Mouse (Mus musculus) heart, embryonic 10.5 days (tissue): Measurements from ENCODE around the gene Satb1. TPM values are rescaled to one million over a fixed set of nuclear protein-coding genes. Genes with fewer than 3 reads are reported as not detected.

Experiments used
- DNase-seq: peaks from one replicate; pipeline ENCODE4 v3.0.0-alpha.2; 2017; ENCODE audit warnings: low spot score
- H3K27ac ChIP-seq: fragments of 300-500 bp; sonication (generic); 2 replicates; pipeline ENCODE4 v1.5.1; 2016; ENCODE audit warnings: mild to moderate bottlenecking
- H3K27me3 ChIP-seq: fragments of 300-500 bp; sonication (generic); 2 replicates; pipeline ENCODE4 v1.6.1; 2016; ENCODE audit warnings: mild to moderate bottlenecking; ENCODE audit not compliant: poor library complexity, insufficient read depth, severe bottlenecking
- H3K36me3 ChIP-seq: fragments of 300-500 bp; sonication (generic); 2 replicates; pipeline ENCODE4 v1.6.1; 2016; ENCODE audit warnings: mild to moderate bottlenecking, moderate library complexity
- H3K4me1 ChIP-seq: fragments of 300-500 bp; sonication (generic); 2 replicates; pipeline ENCODE4 v1.6.1; 2016; ENCODE audit warnings: mild to moderate bottlenecking
- H3K4me3 ChIP-seq: fragments of 300-500 bp; sonication (generic); 2 replicates; pipeline ENCODE4 v1.5.1; 2016; ENCODE audit warnings: mild to moderate bottlenecking, moderate library complexity
- H3K9me3 ChIP-seq: fragments of 300-500 bp; sonication (generic); 2 replicates; pipeline ENCODE4 v1.6.1; 2016; ENCODE audit warnings: mild to moderate bottlenecking, moderate library complexity
- WGBS: fragments of 180-500 bp; shearing (Covaris S2); methylation state at CpG from one replicate; pipeline ENCODE4 v1.1.7; 2016; 5-methylcytosine and 5-hydroxymethylcytosine counted together
- polyA plus RNA-seq: library from polyadenylated mRNA; unstranded; fragments of >200 nt; fragmentation: Nextera tagmentation; extraction: Ambion mirVana; gene quantifications from 2 replicates; pipeline ENCODE4 v1.2.1, GENCODE M21; 2016

The Satb1 gene
- polyA plus RNA-seq, 1 experiment from 2014 or later: 9.0 TPM

GRCm38 (mm10) chr17:51836901-51837300 lies 3.8 kb upstream of the Satb1 start:
- Histone ChIP-seq H3K9me3 (no peaks in the 10 kb centered on the region), H3K4me1 (peaks cover 11% of the 10 kb centered on the region), H3K36me3 (no peaks in the 10 kb centered on the region), H3K4me3 (no peak overlapping the region), H3K27ac (no peak overlapping the region), H3K27me3 (peaks cover 42% of the 10 kb centered on the region)
- WGBS: 20% methylated on average over 1 of the region's 1 CpGs
- DNase-seq: no peak

DNA sequence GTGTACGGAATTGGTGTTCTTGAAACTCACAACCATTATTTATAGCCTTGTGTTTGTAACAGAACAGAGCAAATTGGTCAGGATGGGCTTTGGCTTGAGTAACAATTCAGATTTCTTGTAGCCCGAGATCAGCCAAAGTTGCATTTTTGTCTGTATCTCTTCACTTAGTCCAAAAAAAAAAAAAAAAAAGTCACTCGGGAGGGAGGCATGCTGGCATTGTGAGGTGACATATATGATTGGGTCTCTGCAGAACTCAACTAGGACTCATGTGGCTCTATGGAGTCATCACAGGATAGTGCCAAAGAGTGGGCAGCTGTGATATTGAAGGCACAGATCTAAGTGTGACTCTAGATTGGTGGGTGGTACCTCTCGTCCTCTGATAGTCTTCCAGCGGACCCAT lies 3.2 kb upstream of the Satb1 start:
- DNase-seq: no peak
- Histone ChIP-seq H3K36me3 (no peaks in the 10 kb centered on the region), H3K4me3 (no peak overlapping the region), H3K27ac (no peak overlapping the region), H3K4me1 (peaks cover 15% of the 10 kb centered on the region), H3K9me3 (no peaks in the 10 kb centered on the region), H3K27me3 (peaks cover 49% of the 10 kb centered on the region)
- WGBS: 82% methylated on average over 5 of the region's 5 CpGs

- H3K4me1 ChIP-seq: peaks cover 15% of the 10 kb centered on the region
- H3K27ac ChIP-seq: no peak overlapping the region
- H3K36me3 ChIP-seq: no peaks in the 10 kb centered on the region
- WGBS: 2% methylated on average over 16 of the region's 16 CpGs
- no peak for DNase-seq
- no peaks in the 10 kb centered on the region for H3K9me3 ChIP-seq
- H3K27me3 ChIP-seq: peaks cover 73% of the 10 kb centered on the region
- H3K4me3 ChIP-seq: peak overlapping the region; percentile 80
These were observed 680 bp upstream of the Satb1 start for GRCm38 (mm10) chr17:51833578-51834361.

GRCm38 (mm10) chr17:51832421-51832875 lies 642 bp downstream of the Satb1 start:
- Histone ChIP-seq H3K9me3 (no peaks in the 10 kb centered on the region), H3K36me3 (no peaks in the 10 kb centered on the region), H3K27ac (peak overlapping the region; percentile 73), H3K4me3 (peak overlapping the region; percentile 80), H3K27me3 (peaks cover 75% of the 10 kb centered on the region), H3K4me1 (peaks cover 15% of the 10 kb centered on the region)
- under 1% methylated on average over 50 of the region's 66 CpGs for WGBS
- no peak for DNase-seq

GRCm38 (mm10) chr17:51831702-51832420 lies 1.2 kb downstream of the Satb1 start:
- Histone ChIP-seq H3K36me3 (no peaks in the 10 kb centered on the region), H3K27me3 (peaks cover 75% of the 10 kb centered on the region), H3K9me3 (no peaks in the 10 kb centered on the region), H3K4me3 (peak overlapping the region; percentile 80), H3K4me1 (peaks cover 15% of the 10 kb centered on the region), H3K27ac (peak overlapping the region; percentile 73; the same call in 1 of the 2 replicates)
- DNase-seq: peak; percentile 76
- under 1% methylated on average over 57 of the region's 57 CpGs for WGBS

GRCm38 (mm10) chr17:51831121-51831701 lies 1.9 kb downstream of the Satb1 start:
- Histone ChIP-seq H3K27ac (no peak overlapping the region), H3K36me3 (no peaks in the 10 kb centered on the region), H3K9me3 (no peaks in the 10 kb centered on the region), H3K4me3 (peak overlapping the region; percentile 80), H3K4me1 (peaks cover 15% of the 10 kb centered on the region), H3K27me3 (peaks cover 75% of the 10 kb centered on the region)
- no peak for DNase-seq
- WGBS: 12% methylated on average over 14 of the region's 14 CpGs

DNA sequence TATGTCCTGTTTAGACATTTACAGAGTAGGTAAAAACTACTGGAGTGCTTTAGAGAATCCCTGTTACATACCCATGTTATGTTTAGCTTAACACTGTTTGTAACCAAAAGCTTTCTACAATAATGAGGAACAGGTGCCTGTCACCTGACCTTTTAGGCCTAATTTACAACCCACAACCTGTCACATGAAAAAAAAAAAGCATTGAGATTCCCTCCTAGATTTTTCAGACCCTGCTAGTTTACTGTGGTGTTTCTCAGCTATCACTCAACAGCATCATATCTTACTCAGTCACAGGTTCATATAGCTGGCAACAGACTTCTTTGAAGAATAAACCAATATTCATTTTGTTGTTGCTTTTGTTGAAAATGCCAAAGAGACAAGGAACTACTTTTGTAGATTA lies 3.7 kb downstream of the Satb1 start:
- H3K4me1 ChIP-seq: peaks cover 15% of the 10 kb centered on the region
- H3K27ac ChIP-seq: no peak overlapping the region
- no peaks in the 10 kb centered on the region for H3K9me3 ChIP-seq
- H3K4me3 ChIP-seq: no peak overlapping the region
- peaks cover 59% of the 10 kb centered on the region for H3K27me3 ChIP-seq
- H3K36me3 ChIP-seq: no peaks in the 10 kb centered on the region
- DNase-seq: no peak

DNA sequence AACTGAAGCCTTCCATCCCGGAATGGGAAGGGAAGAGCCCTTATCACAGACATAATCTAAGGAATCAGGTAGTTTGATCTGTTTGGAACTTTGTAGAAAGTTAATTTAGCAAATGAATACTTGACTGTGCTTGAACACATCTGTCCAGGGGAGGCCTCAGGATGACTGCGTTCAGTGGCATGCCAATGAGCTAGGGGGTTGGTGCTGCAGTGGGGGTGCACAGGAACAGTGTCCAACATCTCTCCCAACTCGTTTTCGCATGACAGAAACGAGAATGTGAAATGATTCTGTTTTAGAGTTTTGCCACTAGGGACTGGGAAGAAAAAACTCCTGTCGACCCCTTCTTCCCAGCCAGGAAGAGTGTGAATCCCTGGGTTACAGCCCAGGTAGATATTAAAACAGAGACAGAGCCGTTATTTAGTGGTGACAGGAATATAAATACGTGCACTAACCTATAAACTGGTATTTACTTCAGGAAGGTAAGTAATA lies 5.1 kb downstream of the Satb1 start:
- Histone ChIP-seq H3K27ac (no peak overlapping the region), H3K4me1 (peaks cover 10% of the 10 kb centered on the region), H3K9me3 (no peaks in the 10 kb centered on the region), H3K36me3 (no peaks in the 10 kb centered on the region), H3K4me3 (no peak overlapping the region), H3K27me3 (peaks cover 44% of the 10 kb centered on the region)
- 64% methylated on average over 8 of the region's 8 CpGs for WGBS
- no peak for DNase-seq

- Histone ChIP-seq H3K9me3 (no peaks in the 10 kb centered on the region), H3K36me3 (no peaks in the 10 kb centered on the region), H3K4me3 (no peak overlapping the region), H3K27ac (no peak overlapping the region), H3K4me1 (peaks cover 2% of the 10 kb centered on the region), H3K27me3 (peaks cover 33% of the 10 kb centered on the region)
- 47% methylated on average over 4 of the region's 4 CpGs for WGBS
- DNase-seq: no peak
These were observed 6.6 kb downstream of the Satb1 start for GRCm38 (mm10) chr17:51826461-51826860.

DNA sequence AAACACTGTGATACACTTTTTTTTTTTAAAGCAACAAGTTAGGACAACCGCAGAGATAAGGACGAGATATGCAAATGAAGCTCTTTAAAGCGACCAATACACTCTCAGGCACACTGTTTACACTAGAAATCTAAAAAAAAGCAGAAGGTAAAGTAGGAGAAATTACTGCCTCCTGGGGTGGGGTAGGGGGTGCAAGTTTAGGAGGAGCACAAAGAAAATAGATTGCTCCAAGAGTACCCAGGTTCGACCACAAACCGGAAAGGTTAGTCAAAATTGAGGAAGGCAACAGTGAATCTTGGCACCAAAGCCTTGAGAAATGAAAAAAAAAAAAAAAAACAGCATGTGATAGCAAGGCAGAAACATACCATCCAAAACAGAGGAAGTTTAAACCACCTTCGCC lies 18.8 kb downstream of the Satb1 start:
- H3K36me3 ChIP-seq: no peaks in the 10 kb centered on the region
- H3K4me3 ChIP-seq: no peak overlapping the region
- DNase-seq: no peak
- 21% methylated on average over 6 of the region's 6 CpGs for WGBS
- no peaks in the 10 kb centered on the region for H3K27me3 ChIP-seq
- no peak overlapping the region for H3K27ac ChIP-seq
- no peaks in the 10 kb centered on the region for H3K4me1 ChIP-seq
- no peaks in the 10 kb centered on the region for H3K9me3 ChIP-seq

- H3K27ac ChIP-seq: peak overlapping the region; percentile 95; the same call in 1 of the 2 replicates
- WGBS: under 1% methylated on average over 6 of the region's 6 CpGs
- peak overlapping the region; percentile 89 for H3K4me3 ChIP-seq
- no peaks in the 10 kb centered on the region for H3K36me3 ChIP-seq
- H3K9me3 ChIP-seq: no peaks in the 10 kb centered on the region
- H3K27me3 ChIP-seq: no peaks in the 10 kb centered on the region
- DNase-seq: no peak
- no peaks in the 10 kb centered on the region for H3K4me1 ChIP-seq
These were observed 19.3 kb downstream of the Satb1 start for GRCm38 (mm10) chr17:51813784-51814120.

DNA sequence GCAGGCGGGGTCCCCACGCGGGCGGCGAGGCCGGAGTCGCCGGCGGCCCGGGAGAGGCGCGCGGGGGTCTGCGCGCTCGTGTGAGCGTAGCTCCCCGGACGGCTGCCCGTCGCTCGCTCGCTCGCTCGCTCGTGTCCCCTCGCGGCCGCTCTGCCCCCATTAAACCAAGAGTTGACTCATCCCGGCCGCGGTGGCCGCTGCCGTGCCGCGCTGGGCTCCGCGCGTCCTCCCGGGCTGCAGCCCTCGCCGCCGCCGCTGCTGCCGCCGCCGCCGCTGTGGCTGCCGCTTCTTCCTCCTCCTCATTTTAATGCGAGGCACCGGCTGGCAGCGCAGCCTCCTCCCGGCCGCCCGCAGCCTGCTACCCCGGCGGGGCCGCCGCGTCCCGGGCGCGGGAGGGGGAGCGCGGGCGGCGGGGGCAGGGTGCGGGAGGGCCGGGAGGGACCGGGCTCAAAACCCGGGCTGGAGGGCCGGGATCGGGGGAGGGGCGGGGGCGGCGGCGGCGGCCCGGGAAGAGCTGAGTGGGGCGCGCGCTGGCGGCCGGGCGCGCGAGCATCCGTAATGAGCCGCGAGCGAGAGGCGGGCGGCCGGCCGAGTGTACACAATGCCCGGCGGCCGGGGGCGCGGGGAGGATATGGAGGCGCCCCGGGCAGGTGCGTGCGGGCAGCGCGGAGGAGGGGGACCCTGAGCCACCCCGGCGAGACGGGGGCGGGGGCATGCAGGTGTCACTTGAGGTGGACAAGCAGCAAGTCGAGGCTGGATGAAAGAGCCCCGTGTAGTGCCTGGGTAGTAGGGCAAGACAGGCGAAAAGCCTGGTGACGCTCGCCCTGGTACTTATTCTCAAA lies 19.9 kb downstream of the Satb1 start:
- H3K9me3 ChIP-seq: no peaks in the 10 kb centered on the region
- under 1% methylated on average over 107 of the region's 115 CpGs for WGBS
- peak overlapping the region; percentile 95 for H3K27ac ChIP-seq
- no peaks in the 10 kb centered on the region for H3K4me1 ChIP-seq
- H3K27me3 ChIP-seq: no peaks in the 10 kb centered on the region
- H3K36me3 ChIP-seq: no peaks in the 10 kb centered on the region
- peak; percentile 84 for DNase-seq
- peak overlapping the region; percentile 89 for H3K4me3 ChIP-seq
